Mouse (Mus musculus) gonadal fat pad, adult 2 months (tissue): Measurements from ENCODE around the gene Tbx5. TPM values are rescaled to one million over a fixed set of nuclear protein-coding genes. Genes with fewer than 3 reads are reported as not detected.

Experiments used
- DNase-seq: peaks from one replicate; pipeline ENCODE4 v3.0.0-alpha.2; 2012; ENCODE audit warnings: low read depth
- polyA plus RNA-seq: library from polyadenylated mRNA; depleted of rRNA; stranded (reverse); fragments of >200 nt; gene quantifications from 2 replicates; pipeline ENCODE4 v1.2.3, GENCODE M21; 2012; rRNA removed

Gene Tbx5
- polyA plus RNA-seq = 0.09 TPM in 2 replicates

- no peak for DNase-seq
These were observed at the start of gene Tbx5 for GRCm38 (mm10) chr5:119832479-119832796. Gene Tbx5 (plus strand): TSS chr5:119832668.

GRCm38 (mm10) chr5:119785959-119786358 lies 46.5 kb upstream of the Tbx5 start:
- DNase-seq = no peak

GRCm38 (mm10) chr5:119791664-119792063 lies 40.8 kb upstream of the Tbx5 start:
- no peak for DNase-seq

- no peak for DNase-seq
These were observed 38.5 kb upstream of the Tbx5 start for GRCm38 (mm10) chr5:119793972-119794371.

- no peak for DNase-seq
These were observed 37.1 kb upstream of the Tbx5 start for GRCm38 (mm10) chr5:119795376-119795775.

GRCm38 (mm10) chr5:119795777-119796176 lies 36.7 kb upstream of the Tbx5 start:
- no peak for DNase-seq

GRCm38 (mm10) chr5:119796443-119797160 lies 35.9 kb upstream of the Tbx5 start:
- no peak for DNase-seq

- no peak for DNase-seq
These were observed 34.8 kb upstream of the Tbx5 start for GRCm38 (mm10) chr5:119797580-119798150.

- no peak for DNase-seq
These were observed 34.2 kb upstream of the Tbx5 start for GRCm38 (mm10) chr5:119798261-119798660.

GRCm38 (mm10) chr5:119798713-119799418 lies 33.6 kb upstream of the Tbx5 start:
- DNase-seq = no peak

GRCm38 (mm10) chr5:119799419-119800242 lies 32.8 kb upstream of the Tbx5 start:
- DNase-seq = no peak

GRCm38 (mm10) chr5:119800243-119800665 lies 32.2 kb upstream of the Tbx5 start:
- no peak for DNase-seq

GRCm38 (mm10) chr5:119802617-119803410 lies 29.7 kb upstream of the Tbx5 start:
- DNase-seq = no peak

GRCm38 (mm10) chr5:119803411-119804251 lies 28.8 kb upstream of the Tbx5 start:
- no peak for DNase-seq

GRCm38 (mm10) chr5:119804301-119805039 lies 28.0 kb upstream of the Tbx5 start:
- DNase-seq = no peak

GRCm38 (mm10) chr5:119805636-119806035 lies 26.8 kb upstream of the Tbx5 start:
- DNase-seq = no peak

- no peak for DNase-seq
These were observed 26.0 kb upstream of the Tbx5 start for GRCm38 (mm10) chr5:119806467-119806866.

- DNase-seq = no peak
These were observed 24.8 kb upstream of the Tbx5 start for GRCm38 (mm10) chr5:119807481-119808183.

GRCm38 (mm10) chr5:119808713-119809112 lies 23.8 kb upstream of the Tbx5 start:
- no peak for DNase-seq
